Mouse (Mus musculus): ENCODE results near the gene Csf2rb2. TPM values are rescaled to one million over a fixed set of nuclear protein-coding genes. Genes with fewer than 3 reads are reported as not detected.
"Not testable (repeated sequence)": the region's sequence is repeated elsewhere in the genome, so short reads cannot be mapped to it uniquely, and the experiment has no call there.

Gene Csf2rb2
- polyA plus RNA-seq, 1 experiment from 2014 or later: 0.70 TPM

- no peak for ATAC-seq (ENCODE audit: insufficient read depth, low FRiP score, low TSS enrichment)
- no peak overlapping the region for H3K27ac ChIP-seq (ENCODE audit: low read depth, low read length)
- no peaks in the 10 kb centered on the region for H3K36me3 ChIP-seq (ENCODE audit: control insufficient read depth, insufficient read depth, low read length)
Measured at GRCm38 (mm10) chr15:78332981-78333380, 27.5 kb upstream of the Csf2rb2 start.

GRCm38 (mm10) chr15:78331523-78332340, 26.2 kb upstream of the Csf2rb2 start:
- H3K4me1 ChIP-seq (ENCODE audit: control insufficient read depth, insufficient read depth, low read length): 0 out of 2 replicates have a peak, but pooled peaks cover 3% of the 10 kb centered on the region
- H3K4me2 ChIP-seq (ENCODE audit: low read depth): no peak overlapping the region
- H3K4me3 ChIP-seq (ENCODE audit: low read depth, low read length): no peak overlapping the region
- 81% methylated on average over 5 of the region's 5 CpGs for WGBS
- no peaks in the 10 kb centered on the region for H3K9me3 ChIP-seq (ENCODE audit: control insufficient read depth, low read length)
- ATAC-seq (ENCODE audit: insufficient read depth, low FRiP score, low TSS enrichment) (no peak), DNase-seq (ENCODE audit: low spot score) (no peak)
- no peaks in the 10 kb centered on the region for H3K36me3 ChIP-seq (ENCODE audit: control insufficient read depth, insufficient read depth, low read length)
- no peaks in the 10 kb centered on the region for H3K27me3 ChIP-seq (ENCODE audit: control insufficient read depth, insufficient read depth, low read length)
- H3K27ac ChIP-seq (ENCODE audit: low read depth, low read length): no peak overlapping the region
- H3K9ac ChIP-seq (ENCODE audit: low read length): no peak overlapping the region

More at GRCm38 (mm10) chr15:78332981-78333380, 27.5 kb upstream of the Csf2rb2 start:
- Histone ChIP-seq H3K4me1 (ENCODE audit: control insufficient read depth, insufficient read depth, low read length) (0 out of 2 replicates have a peak, but pooled peaks cover 3% of the 10 kb centered on the region), H3K4me3 (ENCODE audit: low read depth, low read length) (no peak overlapping the region), H3K9me3 (ENCODE audit: control insufficient read depth, low read length) (no peaks in the 10 kb centered on the region), H3K9ac (ENCODE audit: low read length) (no peak overlapping the region), H3K27me3 (ENCODE audit: control insufficient read depth, insufficient read depth, low read length) (no peaks in the 10 kb centered on the region), H3K4me2 (ENCODE audit: low read depth) (no peak overlapping the region)
- DNase-seq (ENCODE audit: low spot score): no peak
- 79% methylated on average over 6 of the region's 6 CpGs for WGBS

GRCm38 (mm10) chr15:78330706-78331105, 25.2 kb upstream of the Csf2rb2 start:
- Histone ChIP-seq H3K9me3 (ENCODE audit: control insufficient read depth, low read length) (no peaks in the 10 kb centered on the region), H3K27ac (ENCODE audit: low read depth, low read length) (no peak overlapping the region), H3K9ac (ENCODE audit: low read length) (no peak overlapping the region), H3K4me1 (ENCODE audit: control insufficient read depth, insufficient read depth, low read length) (0 out of 2 replicates have a peak, but pooled peaks cover 3% of the 10 kb centered on the region), H3K4me3 (ENCODE audit: low read depth, low read length) (no peak overlapping the region), H3K36me3 (ENCODE audit: control insufficient read depth, insufficient read depth, low read length) (no peaks in the 10 kb centered on the region), H3K4me2 (ENCODE audit: low read depth) (no peak overlapping the region), H3K27me3 (ENCODE audit: control insufficient read depth, insufficient read depth, low read length) (no peaks in the 10 kb centered on the region)
- ATAC-seq (ENCODE audit: insufficient read depth, low FRiP score, low TSS enrichment) (no peak), DNase-seq (ENCODE audit: low spot score) (no peak)
- 91% methylated on average over 4 of the region's 4 CpGs for WGBS

GRCm38 (mm10) chr15:78329972-78330371, 24.5 kb upstream of the Csf2rb2 start:
- not testable (repeated sequence) for H3K4me3 ChIP-seq (ENCODE audit: low read depth, low read length); DNase-seq (ENCODE audit: low spot score); H3K4me2 ChIP-seq (ENCODE audit: low read depth); H3K27ac ChIP-seq (ENCODE audit: low read depth, low read length); H3K36me3 ChIP-seq (ENCODE audit: control insufficient read depth, insufficient read depth, low read length); ATAC-seq (ENCODE audit: insufficient read depth, low FRiP score, low TSS enrichment); H3K27me3 ChIP-seq (ENCODE audit: control insufficient read depth, insufficient read depth, low read length); H3K4me1 ChIP-seq (ENCODE audit: control insufficient read depth, insufficient read depth, low read length); H3K9me3 ChIP-seq (ENCODE audit: control insufficient read depth, low read length); H3K9ac ChIP-seq (ENCODE audit: low read length)
- WGBS: 86% methylated on average over 6 of the region's 6 CpGs

GRCm38 (mm10) chr15:78328520-78329097, 23.1 kb upstream of the Csf2rb2 start:
- 83% methylated on average over 3 of the region's 3 CpGs for WGBS
- DNase-seq (ENCODE audit: low spot score) (no peak), ATAC-seq (ENCODE audit: insufficient read depth, low FRiP score, low TSS enrichment) (no peak)
- no peaks in the 10 kb centered on the region for H3K9me3 ChIP-seq (ENCODE audit: control insufficient read depth, low read length)
- H3K36me3 ChIP-seq (ENCODE audit: control insufficient read depth, insufficient read depth, low read length): no peaks in the 10 kb centered on the region
- 0 out of 2 replicates have a peak, but pooled peaks cover 3% of the 10 kb centered on the region for H3K4me1 ChIP-seq (ENCODE audit: control insufficient read depth, insufficient read depth, low read length)
- H3K4me2 ChIP-seq (ENCODE audit: low read depth): no peak overlapping the region
- H3K4me3 ChIP-seq (ENCODE audit: low read depth, low read length): no peak overlapping the region
- H3K9ac ChIP-seq (ENCODE audit: low read length): no peak overlapping the region
- no peaks in the 10 kb centered on the region for H3K27me3 ChIP-seq (ENCODE audit: control insufficient read depth, insufficient read depth, low read length)
- H3K27ac ChIP-seq (ENCODE audit: low read depth, low read length): no peak overlapping the region

- H3K4me3 ChIP-seq (ENCODE audit: low read depth, low read length); ATAC-seq (ENCODE audit: insufficient read depth, low FRiP score, low TSS enrichment); H3K36me3 ChIP-seq (ENCODE audit: control insufficient read depth, insufficient read depth, low read length); H3K9ac ChIP-seq (ENCODE audit: low read length); H3K9me3 ChIP-seq (ENCODE audit: control insufficient read depth, low read length); DNase-seq (ENCODE audit: low spot score); H3K4me2 ChIP-seq (ENCODE audit: low read depth); H3K27ac ChIP-seq (ENCODE audit: low read depth, low read length); H3K4me1 ChIP-seq (ENCODE audit: control insufficient read depth, insufficient read depth, low read length); H3K27me3 ChIP-seq (ENCODE audit: control insufficient read depth, insufficient read depth, low read length): not testable (repeated sequence)
- WGBS: 82% methylated on average over 6 of the region's 6 CpGs
Measured at GRCm38 (mm10) chr15:78327753-78328341, 22.3 kb upstream of the Csf2rb2 start.

- Histone ChIP-seq H3K9ac (ENCODE audit: low read length) (no peak overlapping the region), H3K4me3 (ENCODE audit: low read depth, low read length) (no peak overlapping the region), H3K4me2 (ENCODE audit: low read depth) (no peak overlapping the region), H3K4me1 (ENCODE audit: control insufficient read depth, insufficient read depth, low read length) (0 out of 2 replicates have a peak, but pooled peaks cover 3% of the 10 kb centered on the region), H3K27ac (ENCODE audit: low read depth, low read length) (no peak overlapping the region), H3K9me3 (ENCODE audit: control insufficient read depth, low read length) (no peaks in the 10 kb centered on the region), H3K27me3 (ENCODE audit: control insufficient read depth, insufficient read depth, low read length) (no peaks in the 10 kb centered on the region), H3K36me3 (ENCODE audit: control insufficient read depth, insufficient read depth, low read length) (no peaks in the 10 kb centered on the region)
- WGBS: 94% methylated on average over 10 of the region's 10 CpGs
- ATAC-seq (ENCODE audit: insufficient read depth, low FRiP score, low TSS enrichment): no peak
- DNase-seq (ENCODE audit: low spot score): no peak
Measured at GRCm38 (mm10) chr15:78326747-78327146, 21.2 kb upstream of the Csf2rb2 start.

GRCm38 (mm10) chr15:78325671-78326339, 20.3 kb upstream of the Csf2rb2 start, which contains the start of gene Csf2rb:
Gene Csf2rb (plus strand): TSS chr15:78325752.
- Histone ChIP-seq H3K9me3 (ENCODE audit: control insufficient read depth, low read length) (no peaks in the 10 kb centered on the region), H3K27me3 (ENCODE audit: control insufficient read depth, insufficient read depth, low read length) (no peaks in the 10 kb centered on the region), H3K4me1 (ENCODE audit: control insufficient read depth, insufficient read depth, low read length) (0 out of 2 replicates have a peak, but pooled peaks cover 3% of the 10 kb centered on the region), H3K9ac (ENCODE audit: low read length) (no peak within 1 kb of the TSS), H3K4me3 (ENCODE audit: low read depth, low read length) (no peak within 1 kb of the TSS), H3K4me2 (ENCODE audit: low read depth) (no peak within 1 kb of the TSS), H3K36me3 (ENCODE audit: control insufficient read depth, insufficient read depth, low read length) (no peaks in the 10 kb centered on the region), H3K27ac (ENCODE audit: low read depth, low read length) (no peak within 1 kb of the TSS)
- 83% methylated on average over 11 of the region's 11 CpGs for WGBS
- no peak for DNase-seq (ENCODE audit: low spot score)
- ATAC-seq (ENCODE audit: insufficient read depth, low FRiP score, low TSS enrichment): no peak

All from neural tube, embryonic 11.5 days (tissue).